Mouse (Mus musculus): ENCODE measurements around the gene Far2. TPM values are rescaled to one million over a fixed set of nuclear protein-coding genes. Genes with fewer than 3 reads are reported as not detected.

Gene Far2
- total RNA-seq, 2 experiments from 2014 or later, result not detected

DNA sequence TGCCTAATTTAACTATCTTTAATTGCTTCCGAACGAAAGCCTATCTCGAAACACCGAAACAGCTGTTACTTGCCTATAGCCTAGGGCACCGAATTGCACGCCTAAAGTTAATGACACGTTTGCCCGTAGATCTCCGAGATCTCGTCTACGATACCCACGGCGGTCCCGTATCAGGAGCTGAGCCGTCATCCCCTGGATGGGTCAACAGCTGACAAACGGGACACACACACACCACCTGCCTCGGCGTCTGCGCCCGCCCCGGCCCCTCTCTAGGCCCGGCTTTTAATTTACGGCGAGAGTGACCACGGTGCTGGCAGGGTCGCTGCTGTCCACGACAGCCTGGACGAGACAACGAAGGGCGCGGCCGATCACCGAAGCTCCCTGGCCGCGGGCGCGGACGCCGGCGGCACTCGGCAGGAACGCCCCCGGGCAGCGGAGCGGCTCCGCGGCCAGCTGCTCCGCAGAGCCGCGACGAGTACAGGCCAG lies 164.4 kb downstream of the Far2 start:
- intact Hi-C loops (cut with DNase I), result loop anchor here (5.0 kb wide), 1 partner anchor 621 kb away; the partner anchor contains the start of gene Ipo8
- no peak for DNase-seq (ENCODE audit: low spot score)

DNA sequence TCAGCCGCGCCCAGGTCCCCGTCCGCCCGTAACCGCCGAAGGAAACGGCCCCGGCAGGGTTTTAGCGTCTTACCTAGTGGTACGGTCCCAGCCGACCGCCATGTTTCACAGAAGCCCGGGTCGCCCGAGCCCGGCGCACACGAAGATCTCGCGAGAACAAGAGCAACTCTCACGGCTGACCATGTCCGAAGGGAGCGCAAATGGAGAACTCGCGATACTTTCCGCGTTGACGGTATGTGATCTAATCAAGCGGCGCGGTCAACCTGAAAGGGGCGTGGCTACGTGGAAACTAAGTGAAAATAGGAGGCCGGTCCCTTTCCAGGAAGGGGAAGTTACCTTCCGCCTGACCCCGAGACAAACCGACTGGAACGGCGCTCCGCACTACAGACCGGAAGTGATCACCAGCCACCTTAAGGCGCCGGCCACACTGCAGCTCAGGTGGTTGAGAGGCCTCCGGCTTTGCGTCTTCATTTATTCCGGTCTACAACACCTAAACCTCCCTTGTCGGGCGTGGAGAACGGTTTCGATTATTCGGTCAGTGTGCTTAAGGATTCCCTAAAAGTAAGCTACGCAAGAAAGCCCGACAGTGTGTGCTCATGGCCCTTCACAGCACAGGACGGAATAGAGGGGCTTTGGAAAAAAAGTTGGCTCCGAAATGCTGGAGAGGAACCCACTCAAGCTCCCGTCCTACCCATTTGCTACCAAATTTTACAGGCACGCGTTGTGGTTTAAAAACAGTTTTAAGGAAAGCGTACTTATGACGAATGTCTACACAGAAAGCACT lies 165.0 kb downstream of the Far2 start, which contains the start of gene Ergic2:
Ergic2 (minus strand) TSS at position 478 of the 784 bp plus-strand sequence.
- intact Hi-C loops (cut with DNase I), result loop anchor here (5.0 kb wide), 1 partner anchor 620 kb away; the partner anchor contains the start of gene Ipo8
- DNase-seq (ENCODE audit: low spot score), result peak; percentile 95

DNA sequence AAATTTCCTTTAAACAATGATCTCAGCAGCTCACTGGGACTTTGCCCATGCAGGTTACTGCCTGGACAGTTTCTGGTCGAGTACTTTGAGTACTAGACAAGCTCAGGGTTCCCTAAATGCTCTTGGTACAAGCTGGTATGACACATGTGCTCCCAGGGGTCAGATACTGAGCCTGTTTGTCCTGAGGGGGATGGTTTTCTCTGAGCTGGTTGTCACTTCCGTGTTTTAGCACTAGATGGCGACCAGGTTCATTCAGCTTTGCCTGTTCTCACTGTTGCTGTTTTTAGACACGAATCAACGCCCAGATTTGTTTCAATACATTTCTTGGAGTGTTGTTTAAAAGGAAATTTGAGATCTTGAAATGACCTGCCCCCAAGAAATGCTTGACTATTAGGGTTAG lies 167.7 kb downstream of the Far2 start:
- DNase-seq (ENCODE audit: low spot score), result no peak
- intact Hi-C loops (cut with DNase I), result loop anchor here (5.0 kb wide), 2 partner anchors 618 to 698 kb away; partner anchors contain the start of gene Ipo8

DNA sequence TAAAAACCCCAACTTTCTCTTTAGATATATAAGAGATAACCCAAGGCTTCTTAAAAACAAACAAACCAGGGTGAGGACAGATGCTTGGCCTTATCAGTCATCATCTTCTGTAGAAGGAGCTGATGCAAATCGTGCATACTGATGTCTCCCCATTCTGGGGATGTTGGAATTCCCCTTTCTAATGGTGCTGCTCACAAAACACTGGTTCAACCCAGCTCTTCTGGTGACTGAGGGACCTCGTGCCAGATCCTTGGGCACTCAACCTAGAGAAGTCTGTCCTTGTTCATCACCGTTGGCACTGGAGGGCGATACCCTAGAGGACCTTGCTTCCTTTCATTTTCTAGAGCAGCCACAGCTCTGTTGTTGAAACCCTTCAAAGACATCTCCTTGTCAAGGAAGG lies 169.7 kb downstream of the Far2 start:
- DNase-seq (ENCODE audit: low spot score), result no peak
- intact Hi-C loops (cut with DNase I), result loop anchor here (5.0 kb wide), 1 partner anchor 696 kb away; no protein-coding TSS in a partner anchor

DNA sequence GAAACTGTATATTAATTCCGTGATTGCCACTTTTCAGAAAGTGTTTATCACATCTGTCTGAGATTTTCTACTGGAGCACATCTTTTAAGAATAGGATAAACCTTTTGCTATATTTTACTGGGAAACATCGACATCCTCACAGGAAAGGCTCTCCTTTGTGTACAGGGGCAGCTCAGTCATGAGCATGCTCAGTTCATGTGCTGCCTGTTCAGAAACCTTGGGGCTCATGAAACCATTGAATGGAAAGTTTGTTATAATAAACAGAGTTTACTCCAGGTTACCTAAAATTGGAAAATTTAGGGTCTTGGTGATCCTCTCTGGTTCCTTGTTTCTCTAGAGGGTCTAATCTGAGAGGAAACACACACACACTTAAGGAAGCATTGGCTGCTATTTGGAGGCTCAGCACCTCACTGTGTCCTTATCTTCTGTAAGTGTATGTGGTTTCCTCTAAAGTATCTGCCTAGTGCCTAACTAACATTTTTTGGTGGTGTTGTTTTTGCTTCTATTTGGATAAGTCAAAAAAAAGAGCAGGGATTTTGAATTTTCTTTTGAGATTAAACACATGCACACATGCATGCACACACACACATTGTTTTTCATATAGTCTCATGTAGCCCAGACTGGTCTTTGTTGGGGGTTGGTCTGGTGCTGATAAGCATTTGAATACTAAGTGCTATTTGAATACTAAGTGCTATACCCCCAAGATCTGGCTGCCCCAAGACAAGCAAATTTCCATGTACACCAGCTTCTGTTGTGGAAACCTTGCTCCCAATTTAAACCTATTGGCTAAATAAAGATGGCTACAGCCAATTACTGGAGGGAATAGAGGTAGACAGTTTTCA lies 171.4 kb downstream of the Far2 start:
- intact Hi-C loops (cut with DNase I), result loop anchor here (5.0 kb wide), 1 partner anchor 694 kb away; no protein-coding TSS in a partner anchor
- DNase-seq (ENCODE audit: low spot score), result no peak

DNA sequence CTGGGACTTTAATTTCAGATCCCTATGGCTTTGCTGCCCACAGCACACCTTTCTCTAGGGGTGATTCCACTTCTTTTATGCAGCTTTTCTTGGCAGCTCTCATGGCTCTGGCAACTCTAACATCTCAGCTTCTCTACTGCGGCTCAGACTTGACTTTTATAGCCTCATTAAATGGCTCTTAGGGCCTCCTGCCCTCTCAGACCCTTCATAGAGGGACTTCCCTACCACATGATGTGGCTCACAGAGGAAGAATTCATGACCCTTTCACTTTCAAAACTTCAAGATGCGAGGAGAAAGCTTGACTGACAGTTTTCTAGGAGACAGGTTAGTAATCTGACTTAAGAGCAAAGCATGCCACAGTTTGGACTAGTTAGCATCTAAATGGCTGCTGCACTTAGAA lies 175.6 kb downstream of the Far2 start:
- no peak for DNase-seq (ENCODE audit: low spot score)
- intact Hi-C loops (cut with DNase I), result no loop called here

DNA sequence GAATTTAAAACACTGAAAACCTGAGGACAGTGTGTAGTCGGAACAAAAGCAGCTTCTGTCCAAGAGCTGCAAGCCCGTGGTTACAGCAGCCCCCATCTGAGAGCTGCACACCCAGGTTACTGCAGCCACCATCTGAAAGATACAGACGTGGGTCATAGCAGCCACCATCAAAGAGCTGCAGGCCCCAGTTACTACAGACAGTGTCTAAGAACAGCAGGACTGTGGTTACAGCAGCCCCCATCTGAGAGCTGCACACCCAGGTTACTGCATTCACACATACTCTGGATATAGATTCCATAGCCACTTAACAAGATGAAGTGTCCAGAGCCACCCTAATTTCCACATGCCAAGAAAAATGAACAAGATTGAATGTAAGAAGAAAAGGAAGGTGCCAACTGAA lies 180.5 kb downstream of the Far2 start:
- intact Hi-C loops (cut with DNase I), result no loop called here

More for the DNA sequence above, 180.5 kb downstream of the Far2 start:
- DNase-seq (ENCODE audit: low spot score), result no peak

Other genes starting within 250 kb of the Far2 start
- gene Ergic2, start 165.1 kb downstream of the Far2 start, total RNA-seq (2021), result 10 to 100 TPM; 61.4 to 64.3 TPM

All from heart, postnatal 25 days (tissue).